Mouse (Mus musculus) kidney, adult 2 months (tissue): Measurements from ENCODE around the gene Hoxa6. TPM values are rescaled to one million over a fixed set of nuclear protein-coding genes. Genes with fewer than 3 reads are reported as not detected.

Experiments used
- DNase-seq: peaks from one replicate; pipeline ENCODE4 v3.0.0; 2021
- H3K27ac ChIP-seq: fragments of 200-500 bp; 2 replicates; pipeline ENCODE4 v1.5.1; 2012; ENCODE audit warnings: low read depth, low read length, control low read depth, inconsistent platforms; ENCODE audit not compliant: insufficient read depth
- H3K27me3 ChIP-seq: fragments of 200-500 bp; replicated peaks from 2 replicates; pipeline ENCODE4 v1.6.1; 2012; ENCODE audit warnings: mild to moderate bottlenecking, moderate library complexity, low read length, inconsistent platforms; ENCODE audit not compliant: control insufficient read depth, insufficient read depth
- H3K36me3 ChIP-seq: fragments of 200-500 bp; 2 replicates; pipeline ENCODE4 v1.6.1; 2012; ENCODE audit warnings: mild to moderate bottlenecking, moderate library complexity, low read length, inconsistent platforms; ENCODE audit not compliant: control insufficient read depth, insufficient read depth
- H3K4me1 ChIP-seq: fragments of 200-500 bp; 2 replicates; pipeline ENCODE4 v1.6.1; 2011; ENCODE audit warnings: low read length; ENCODE audit not compliant: control insufficient read depth, insufficient read depth
- H3K4me3 ChIP-seq: fragments of 200-500 bp; 2 replicates; pipeline ENCODE4 v1.5.1; 2011; ENCODE audit warnings: mild to moderate bottlenecking, low read depth, low read length, control low read depth; ENCODE audit not compliant: insufficient read depth
- CTCF ChIP-seq: fragments of 200-500 bp; conservative IDR thresholded peaks from 2 replicates; pipeline ENCODE4 v1.5.1; 2011; ENCODE audit warnings: low read depth, mild to moderate bottlenecking, control low read depth, low read length, moderate library complexity, mixed read lengths; ENCODE audit not compliant: insufficient read depth, insufficient read length
- POLR2A ChIP-seq: fragments of 200-500 bp; IDR thresholded peaks from one replicate; pipeline ENCODE4 v1.6.1; 2011; ENCODE audit warnings: low read depth, low read length, control low read depth
- WGBS: fragments of 180-500 bp; shearing (Covaris S2); methylation state at CpG from one replicate; pipeline ENCODE4 v1.1.7; 2018; 5-methylcytosine and 5-hydroxymethylcytosine counted together
- polyA plus RNA-seq: library from polyadenylated mRNA; depleted of rRNA; stranded (reverse); fragments of >200 nt; gene quantifications from 2 replicates; pipeline ENCODE4 v1.2.3, GENCODE M21; 2012; rRNA removed

Gene Hoxa6
- 2.4 and 3.4 TPM in 2 replicates for polyA plus RNA-seq

GRCm38 (mm10) chr6:52208072-52208867 lies at the start of gene Hoxa6:
Hoxa6 (minus strand) TSS chr6:52208722.
- Histone ChIP-seq H3K27me3 (no peaks in the 10 kb centered on the region), H3K36me3 (peaks cover 3% of the 10 kb centered on the region; the same call in 1 of the 2 replicates), H3K4me1 (peaks cover 13% of the 10 kb centered on the region), H3K4me3 (peak within 1 kb of the TSS; percentile 39), H3K27ac (peak within 1 kb of the TSS; percentile 39)
- WGBS: 6% methylated on average over 47 of the region's 47 CpGs
- TF ChIP-seq POLR2A (no peak), CTCF (no peak)
- peak; percentile 88 for DNase-seq

- peak; percentile 88 for DNase-seq
- no peak overlapping the region for H3K27ac ChIP-seq
- no peaks in the 10 kb centered on the region for H3K4me1 ChIP-seq
- H3K27me3 ChIP-seq: peaks cover 23% of the 10 kb centered on the region
- H3K36me3 ChIP-seq: no peaks in the 10 kb centered on the region
- TF ChIP-seq POLR2A (no peak), CTCF (peak; percentile 90)
- no peak overlapping the region for H3K4me3 ChIP-seq
- 2% methylated on average over 6 of the region's 6 CpGs for WGBS
Measured at GRCm38 (mm10) chr6:52256956-52257355, 48.4 kb upstream of the Hoxa6 start.

- WGBS: 13% methylated on average over 59 of the region's 59 CpGs
- Histone ChIP-seq H3K4me3 (no peak overlapping the region), H3K36me3 (no peaks in the 10 kb centered on the region), H3K4me1 (no peaks in the 10 kb centered on the region), H3K27me3 (peaks cover 5% of the 10 kb centered on the region; the same call in 1 of the 2 replicates), H3K27ac (no peak overlapping the region)
- DNase-seq: peak; percentile 37
- TF ChIP-seq CTCF (no peak), POLR2A (no peak)
Measured at GRCm38 (mm10) chr6:52253511-52254500, 45.3 kb upstream of the Hoxa6 start.

- Histone ChIP-seq H3K27ac (no peak overlapping the region), H3K27me3 (peaks cover 5% of the 10 kb centered on the region; the same call in 1 of the 2 replicates), H3K36me3 (no peaks in the 10 kb centered on the region), H3K4me1 (no peaks in the 10 kb centered on the region), H3K4me3 (no peak overlapping the region)
- TF ChIP-seq CTCF (no peak), POLR2A (no peak)
- peak; percentile 4 for DNase-seq
- 42% methylated on average over 35 of the region's 35 CpGs for WGBS
Measured at GRCm38 (mm10) chr6:52252775-52253376, 44.4 kb upstream of the Hoxa6 start.

- Histone ChIP-seq H3K27ac (no peak overlapping the region), H3K27me3 (peaks cover 5% of the 10 kb centered on the region; the same call in 1 of the 2 replicates), H3K4me3 (no peak overlapping the region), H3K4me1 (no peaks in the 10 kb centered on the region), H3K36me3 (no peaks in the 10 kb centered on the region)
- DNase-seq: no peak
- WGBS: 80% methylated on average over 24 of the region's 24 CpGs
- TF ChIP-seq CTCF (no peak), POLR2A (no peak)
Measured at GRCm38 (mm10) chr6:52252016-52252774, 43.7 kb upstream of the Hoxa6 start.

- 83% methylated on average over 7 of the region's 7 CpGs for WGBS
- TF ChIP-seq CTCF: no peak
- TF ChIP-seq POLR2A: no peak
- Histone ChIP-seq H3K4me3 (no peak overlapping the region), H3K27me3 (peaks cover 5% of the 10 kb centered on the region; the same call in 1 of the 2 replicates), H3K27ac (no peak overlapping the region), H3K4me1 (no peaks in the 10 kb centered on the region), H3K36me3 (no peaks in the 10 kb centered on the region)
- no peak for DNase-seq
Measured at GRCm38 (mm10) chr6:52251177-52251879, 42.8 kb upstream of the Hoxa6 start.
